Mouse (Mus musculus): ENCODE data around the gene Mis12. TPM values are rescaled to one million over a fixed set of nuclear protein-coding genes. Genes with fewer than 3 reads are reported as not detected.

The Mis12 gene
- polyA plus RNA-seq, 1 experiment, result 4.1 TPM

GRCm38 (mm10) chr11:70977293-70977692 is 42.1 kb upstream of the Mis12 start:
- Histone ChIP-seq H3K4me1 (ENCODE audit: control insufficient read depth, insufficient read depth, low read length) (no peaks in the 10 kb centered on the region; the same call in 1 of the 2 replicates), H3K27me3 (replicated peaks; ENCODE audit: control insufficient read depth, insufficient read depth, low read length) (no peaks in the 10 kb centered on the region), H3K36me3 (ENCODE audit: control insufficient read depth, insufficient read depth, low read length) (peaks cover 2% of the 10 kb centered on the region; the same call in 1 of the 2 replicates), H3K4me3 (ENCODE audit: insufficient read depth, low read depth, low read length) (no peak overlapping the region), H3K27ac (ENCODE audit: insufficient read depth, low read depth, low read length) (no peak overlapping the region)
- DNase-seq, result no peak
- 85% methylated on average over 6 of the region's 6 CpGs for WGBS
- TF ChIP-seq POLR2A (IDR thresholded peaks at IDR 0.05; ENCODE audit: low read depth, low read length), result no peak
- TF ChIP-seq CTCF (conservative IDR thresholded peaks at IDR 0.05; ENCODE audit: insufficient read depth, insufficient read length, low read depth, low read length), result no peak

GRCm38 (mm10) chr11:70980232-70980631 is 39.2 kb upstream of the Mis12 start:
- Histone ChIP-seq H3K4me3 (ENCODE audit: insufficient read depth, low read depth, low read length) (no peak overlapping the region), H3K27ac (ENCODE audit: insufficient read depth, low read depth, low read length) (no peak overlapping the region), H3K36me3 (ENCODE audit: control insufficient read depth, insufficient read depth, low read length) (peaks cover 2% of the 10 kb centered on the region; the same call in 1 of the 2 replicates), H3K27me3 (replicated peaks; ENCODE audit: control insufficient read depth, insufficient read depth, low read length) (no peaks in the 10 kb centered on the region), H3K4me1 (ENCODE audit: control insufficient read depth, insufficient read depth, low read length) (peaks cover 3% of the 10 kb centered on the region; the same call in 1 of the 2 replicates)
- no peak for TF ChIP-seq POLR2A (IDR thresholded peaks at IDR 0.05; ENCODE audit: low read depth, low read length)
- TF ChIP-seq CTCF (conservative IDR thresholded peaks at IDR 0.05; ENCODE audit: insufficient read depth, insufficient read length, low read depth, low read length), result no peak
- DNase-seq, result no peak
- 75% methylated on average over 6 of the region's 6 CpGs for WGBS

GRCm38 (mm10) chr11:70980751-70981510 is 38.5 kb upstream of the Mis12 start:
- Histone ChIP-seq H3K27me3 (replicated peaks; ENCODE audit: control insufficient read depth, insufficient read depth, low read length) (no peaks in the 10 kb centered on the region), H3K4me3 (ENCODE audit: insufficient read depth, low read depth, low read length) (no peak overlapping the region), H3K27ac (ENCODE audit: insufficient read depth, low read depth, low read length) (no peak overlapping the region), H3K4me1 (ENCODE audit: control insufficient read depth, insufficient read depth, low read length) (peaks cover 3% of the 10 kb centered on the region; the same call in 1 of the 2 replicates), H3K36me3 (ENCODE audit: control insufficient read depth, insufficient read depth, low read length) (peaks cover 2% of the 10 kb centered on the region; the same call in 1 of the 2 replicates)
- TF ChIP-seq POLR2A (IDR thresholded peaks at IDR 0.05; ENCODE audit: low read depth, low read length) (no peak), CTCF (conservative IDR thresholded peaks at IDR 0.05; ENCODE audit: insufficient read depth, insufficient read length, low read depth, low read length) (no peak)
- no peak for DNase-seq
- 90% methylated on average over 14 of the region's 14 CpGs for WGBS

- 5% methylated on average over 12 of the region's 12 CpGs for WGBS
- H3K27me3 ChIP-seq (replicated peaks; ENCODE audit: control insufficient read depth, insufficient read depth, low read length), result no peaks in the 10 kb centered on the region
- no peak for DNase-seq
- H3K4me3 ChIP-seq (ENCODE audit: insufficient read depth, low read depth, low read length), result peak overlapping the region; percentile 98
- TF ChIP-seq POLR2A (IDR thresholded peaks at IDR 0.05; ENCODE audit: low read depth, low read length) (no peak), CTCF (conservative IDR thresholded peaks at IDR 0.05; ENCODE audit: insufficient read depth, insufficient read length, low read depth, low read length) (no peak)
- H3K36me3 ChIP-seq (ENCODE audit: control insufficient read depth, insufficient read depth, low read length), result peaks cover 2% of the 10 kb centered on the region; the same call in 1 of the 2 replicates
- no peak overlapping the region for H3K27ac ChIP-seq (ENCODE audit: insufficient read depth, low read depth, low read length)
- peaks cover 3% of the 10 kb centered on the region; the same call in 1 of the 2 replicates for H3K4me1 ChIP-seq (ENCODE audit: control insufficient read depth, insufficient read depth, low read length)
Observed at GRCm38 (mm10) chr11:70982030-70982429, 37.4 kb upstream of the Mis12 start.

- H3K4me1 ChIP-seq (ENCODE audit: control insufficient read depth, insufficient read depth, low read length), result peaks cover 3% of the 10 kb centered on the region; the same call in 1 of the 2 replicates
- no peaks in the 10 kb centered on the region for H3K27me3 ChIP-seq (replicated peaks; ENCODE audit: control insufficient read depth, insufficient read depth, low read length)
- TF ChIP-seq POLR2A (IDR thresholded peaks at IDR 0.05; ENCODE audit: low read depth, low read length) (peak; percentile 46), CTCF (conservative IDR thresholded peaks at IDR 0.05; ENCODE audit: insufficient read depth, insufficient read length, low read depth, low read length) (peak; percentile 82)
- DNase-seq, result peak; percentile 96
- H3K27ac ChIP-seq (ENCODE audit: insufficient read depth, low read depth, low read length), result peak within 1 kb of the TSS; percentile 67; the same call in 1 of the 2 replicates
- H3K36me3 ChIP-seq (ENCODE audit: control insufficient read depth, insufficient read depth, low read length), result peaks cover 2% of the 10 kb centered on the region; the same call in 1 of the 2 replicates
- H3K4me3 ChIP-seq (ENCODE audit: insufficient read depth, low read depth, low read length), result peak within 1 kb of the TSS; percentile 98
- under 1% methylated on average over 58 of the region's 64 CpGs for WGBS
Observed at GRCm38 (mm10) chr11:70982557-70983228, 36.7 kb upstream of the Mis12 start, which contains the start of gene C1qbp. Gene C1qbp (minus strand): TSS chr11:70983026.

- H3K27ac ChIP-seq (ENCODE audit: insufficient read depth, low read depth, low read length), result no peak overlapping the region
- WGBS, result 81% methylated on average over 4 of the region's 4 CpGs
- no peak overlapping the region for H3K4me3 ChIP-seq (ENCODE audit: insufficient read depth, low read depth, low read length)
- peaks cover 3% of the 10 kb centered on the region; the same call in 1 of the 2 replicates for H3K4me1 ChIP-seq (ENCODE audit: control insufficient read depth, insufficient read depth, low read length)
- H3K36me3 ChIP-seq (ENCODE audit: control insufficient read depth, insufficient read depth, low read length), result peaks cover 3% of the 10 kb centered on the region
- TF ChIP-seq CTCF (conservative IDR thresholded peaks at IDR 0.05; ENCODE audit: insufficient read depth, insufficient read length, low read depth, low read length) (no peak), POLR2A (IDR thresholded peaks at IDR 0.05; ENCODE audit: low read depth, low read length) (no peak)
- DNase-seq, result no peak
- no peaks in the 10 kb centered on the region for H3K27me3 ChIP-seq (replicated peaks; ENCODE audit: control insufficient read depth, insufficient read depth, low read length)
Observed at GRCm38 (mm10) chr11:71001167-71001566, 18.2 kb upstream of the Mis12 start.
